Comparison of ENCODE assay signal across 22 mouse cellular contexts in genomic region chr12:84823601-84824000, GRCm38 (mm10). TPM values are rescaled to one million over a fixed set of nuclear protein-coding genes. Genes with fewer than 3 reads are reported as not detected.
A peak's percentile ranks its signal among the peaks of the same experiment; 100 is the strongest.
DNase-seq lines count a peak whose midpoint lies in the region; ATAC-seq and TF ChIP-seq lines count a peak whose summit lies in the region.
"Had no signal": no experiment of that assay in that cellular context is flagged by ENCODE, and none has a peak within 500 bp of the region (broad histone marks: within the 10 kb centered on the region; RNA-seq: fewer than 3 reads in every experiment).

No protein-coding gene starts in this region.

- no peak for TF ChIP-seq POLR2A in lung, adult 2 months (IDR thresholded peaks at IDR 0.05; ENCODE audit: borderline replicate concordance, extremely low read depth, low read depth, low read length)

- no peak overlapping the region for H3K9ac ChIP-seq in embryonic facial prominence, embryonic 13.5 days
- no peak overlapping the region for H3K9ac ChIP-seq in lung, embryonic 16.5 days (ENCODE audit: low read length)
- H3K9ac ChIP-seq in limb, embryonic 15.5 days: no peak overlapping the region
- H3K9ac ChIP-seq: forebrain, embryonic 15.5 days; liver, embryonic 12.5 days; lung, embryonic 14.5 days; midbrain, embryonic 12.5 days; neural tube, embryonic 15.5 days; stomach, embryonic 15.5 days had no signal

- no peak overlapping the region for H3K4me2 ChIP-seq in embryonic facial prominence, embryonic 13.5 days
- H3K4me2 ChIP-seq in lung, embryonic 16.5 days (ENCODE audit: low read depth, low read length): no peak overlapping the region
- no peak overlapping the region for H3K4me2 ChIP-seq in limb, embryonic 15.5 days
- H3K4me2 ChIP-seq: forebrain, embryonic 15.5 days; liver, embryonic 12.5 days; lung, embryonic 14.5 days; midbrain, embryonic 12.5 days; neural tube, embryonic 15.5 days; stomach, embryonic 15.5 days had no signal

- H3K4me1 ChIP-seq in embryonic facial prominence, embryonic 13.5 days: peaks cover 23% of the 10 kb centered on the region
- H3K4me1 ChIP-seq in embryonic facial prominence, embryonic 10.5 days: no peaks in the 10 kb centered on the region
- H3K4me1 ChIP-seq in lung, embryonic 16.5 days (replicated peaks; ENCODE audit: control insufficient read depth, insufficient read depth, low read length): peaks cover 5% of the 10 kb centered on the region; the same call in 1 of the 2 replicates
- no peaks in the 10 kb centered on the region for H3K4me1 ChIP-seq in lung, adult 2 months (ENCODE audit: control insufficient read depth, insufficient read depth, low read length)
- H3K4me1 ChIP-seq in limb, embryonic 15.5 days: peaks cover 25% of the 10 kb centered on the region
- H3K4me1 ChIP-seq: forebrain, embryonic 15.5 days; midbrain, embryonic 12.5 days; stomach, embryonic 15.5 days had no signal

- no peak for ATAC-seq in embryonic facial prominence, embryonic 13.5 days (ENCODE audit: insufficient number of reproducible peaks, insufficient read depth, low FRiP score, low TSS enrichment, low read depth)
- ATAC-seq in lung, embryonic 16.5 days (ENCODE audit: low read depth): 0 out of 2 replicates have a peak, but pooled peaks have one; percentile 23
- ATAC-seq in limb, embryonic 15.5 days (ENCODE audit: insufficient number of reproducible peaks, low FRiP score, low TSS enrichment, low read depth): no peak
- ATAC-seq: CD4-positive, CD25-positive, alpha-beta regulatory T cell, adult 4 months; forebrain, embryonic 15.5 days; liver, embryonic 12.5 days had no signal

- DNase-seq in embryonic facial prominence, embryonic 10.5 days (ENCODE audit: low spot score): no peak
- no peak for DNase-seq in lung, adult 2 months
- peak; percentile 18 to 55 for DNase-seq in heart, adult 9 months (ENCODE audit: low spot score in 2 of 2)
- DNase-seq in frontal cortex, adult 2 months (ENCODE audit: extremely low spot score in 1 of 2, low spot score in 1 of 2): no peak
- DNase-seq in left cerebral cortex, adult 11 months (ENCODE audit: low spot score): no peak
- DNase-seq: cerebellum, adult 18-20 months; gastrocnemius, postnatal 14 days; kidney, adult 18-20 months; lung, embryonic 14.5 days; right cerebral cortex, adult 18-20 months; thymus, adult 18-20 months; thymus, postnatal 36 days had no signal

- no peaks in the 10 kb centered on the region for H3K9me3 ChIP-seq in embryonic facial prominence, embryonic 13.5 days
- H3K9me3 ChIP-seq in embryonic facial prominence, embryonic 10.5 days: no peaks in the 10 kb centered on the region
- H3K9me3 ChIP-seq in lung, embryonic 16.5 days (ENCODE audit: control insufficient read depth, low read length): no peaks in the 10 kb centered on the region
- H3K9me3 ChIP-seq in limb, embryonic 15.5 days: no peaks in the 10 kb centered on the region
- H3K9me3 ChIP-seq: forebrain, embryonic 15.5 days; liver, embryonic 12.5 days; midbrain, embryonic 12.5 days; neural tube, embryonic 15.5 days; stomach, embryonic 15.5 days had no signal

- H3K4me3 ChIP-seq in embryonic facial prominence, embryonic 13.5 days: no peak overlapping the region
- no peak overlapping the region for H3K4me3 ChIP-seq in embryonic facial prominence, embryonic 10.5 days
- no peak overlapping the region for H3K4me3 ChIP-seq in lung, embryonic 16.5 days (ENCODE audit: low read length)
- no peak overlapping the region for H3K4me3 ChIP-seq in lung, adult 2 months (replicated peaks; ENCODE audit: extremely low read depth, low read depth, low read length)
- no peak overlapping the region for H3K4me3 ChIP-seq in limb, embryonic 15.5 days
- H3K4me3 ChIP-seq: forebrain, embryonic 15.5 days; liver, embryonic 12.5 days; midbrain, embryonic 12.5 days; neural tube, embryonic 15.5 days; stomach, embryonic 15.5 days had no signal

- H3K36me3 ChIP-seq in embryonic facial prominence, embryonic 13.5 days: no peaks in the 10 kb centered on the region
- H3K36me3 ChIP-seq in embryonic facial prominence, embryonic 10.5 days (replicated peaks): no peaks in the 10 kb centered on the region
- no peaks in the 10 kb centered on the region for H3K36me3 ChIP-seq in lung, embryonic 16.5 days (ENCODE audit: control insufficient read depth, insufficient read depth, low read length)
- H3K36me3 ChIP-seq in limb, embryonic 15.5 days: no peaks in the 10 kb centered on the region
- H3K36me3 ChIP-seq: forebrain, embryonic 15.5 days; liver, embryonic 12.5 days; midbrain, embryonic 12.5 days; neural tube, embryonic 15.5 days; stomach, embryonic 15.5 days had no signal

- TF ChIP-seq CTCF in lung, adult 2 months (IDR thresholded peaks at IDR 0.05; ENCODE audit: insufficient read depth, low read length): no peak

- H3K27me3 ChIP-seq in embryonic facial prominence, embryonic 13.5 days: no peaks in the 10 kb centered on the region
- H3K27me3 ChIP-seq in embryonic facial prominence, embryonic 10.5 days (replicated peaks; ENCODE audit: low read depth, poor library complexity, severe bottlenecking): no peaks in the 10 kb centered on the region
- no peaks in the 10 kb centered on the region for H3K27me3 ChIP-seq in lung, embryonic 16.5 days (ENCODE audit: control insufficient read depth, insufficient read depth, low read depth, low read length)
- no peaks in the 10 kb centered on the region for H3K27me3 ChIP-seq in limb, embryonic 15.5 days
- H3K27me3 ChIP-seq: forebrain, embryonic 15.5 days; midbrain, embryonic 12.5 days; neural tube, embryonic 15.5 days; stomach, embryonic 15.5 days had no signal

- H3K27ac ChIP-seq in embryonic facial prominence, embryonic 13.5 days: peak overlapping the region; percentile 9; the same call in 1 of the 2 replicates
- no peak overlapping the region for H3K27ac ChIP-seq in embryonic facial prominence, embryonic 10.5 days (replicated peaks)
- H3K27ac ChIP-seq in lung, embryonic 16.5 days (ENCODE audit: low read length): no peak overlapping the region
- peak overlapping the region; percentile 27; the same call in 1 of the 2 replicates for H3K27ac ChIP-seq in limb, embryonic 15.5 days
- H3K27ac ChIP-seq: forebrain, embryonic 15.5 days; kidney, postnatal 0 days; liver, embryonic 12.5 days; midbrain, embryonic 12.5 days; neural tube, embryonic 15.5 days; stomach, embryonic 15.5 days had no signal

- 76% methylated on average over 7 of the region's 7 CpGs for WGBS in embryonic facial prominence, embryonic 13.5 days
- WGBS in embryonic facial prominence, embryonic 10.5 days: 80% methylated on average over 7 of the region's 7 CpGs
- WGBS in lung, embryonic 16.5 days: 53% methylated on average over 7 of the region's 7 CpGs
- 44% methylated on average over 7 of the region's 7 CpGs for WGBS in lung, adult 2 months
- WGBS in limb, embryonic 15.5 days: 44% methylated on average over 7 of the region's 7 CpGs

RNA-seq across cellular contexts. Expression of gene Isca2, which starts 50.5 kb away (rescaled TPM):
- polyA plus RNA-seq in embryonic facial prominence, embryonic 13.5 days (2015; fragmentation: Nextera tagmentation; extraction: Ambion mirVana): 154 and 156 TPM in 2 replicates
- polyA plus RNA-seq in embryonic facial prominence, embryonic 10.5 days (2016; fragmentation: Nextera tagmentation; extraction: Ambion mirVana): 135 and 141 TPM in 2 replicates
- polyA plus RNA-seq in lung, embryonic 16.5 days (2015; fragmentation: Nextera tagmentation; extraction: Ambion mirVana): 133 and 148 TPM in 2 replicates
- polyA plus RNA-seq in lung, adult 2 months (2012; rRNA removed): 28.0 and 34.2 TPM in 2 replicates
- polyA plus RNA-seq in limb, embryonic 15.5 days (2015; fragmentation: Nextera tagmentation; extraction: Ambion mirVana): 113 TPM in 2 replicates
- polyA plus RNA-seq in frontal cortex, adult 2 months (2012; rRNA removed): 87.2 and 90.7 TPM in 2 replicates

RNA-seq across cellular contexts. Expression of gene Npc2, which starts 50.6 kb away (rescaled TPM):
- polyA plus RNA-seq in embryonic facial prominence, embryonic 13.5 days (2015; fragmentation: Nextera tagmentation; extraction: Ambion mirVana): 78.2 and 79.1 TPM in 2 replicates
- 62.8 and 64.4 TPM in 2 replicates for polyA plus RNA-seq in embryonic facial prominence, embryonic 10.5 days (2016; fragmentation: Nextera tagmentation; extraction: Ambion mirVana)
- polyA plus RNA-seq in lung, embryonic 16.5 days (2015; fragmentation: Nextera tagmentation; extraction: Ambion mirVana): 185 and 217 TPM in 2 replicates
- 572 and 1,005 TPM in 2 replicates for polyA plus RNA-seq in lung, adult 2 months (2012; rRNA removed)
- polyA plus RNA-seq in limb, embryonic 15.5 days (2015; fragmentation: Nextera tagmentation; extraction: Ambion mirVana): 72.0 and 76.6 TPM in 2 replicates
- 40.0 and 45.9 TPM in 2 replicates for polyA plus RNA-seq in frontal cortex, adult 2 months (2012; rRNA removed)

RNA-seq across cellular contexts. Expression of gene Ltbp2, which starts 52.7 kb away (rescaled TPM):
- 1.7 and 4.4 TPM in 2 replicates for polyA plus RNA-seq in embryonic facial prominence, embryonic 13.5 days (2015; fragmentation: Nextera tagmentation; extraction: Ambion mirVana)
- 0.12 TPM in 1 of 2 replicates, not detected in the other for polyA plus RNA-seq in embryonic facial prominence, embryonic 10.5 days (2016; fragmentation: Nextera tagmentation; extraction: Ambion mirVana)
- polyA plus RNA-seq in lung, embryonic 16.5 days (2015; fragmentation: Nextera tagmentation; extraction: Ambion mirVana): 18.6 and 19.8 TPM in 2 replicates
- 91.3 and 96.8 TPM in 2 replicates for polyA plus RNA-seq in lung, adult 2 months (2012; rRNA removed)
- 7.1 and 8.7 TPM in 2 replicates for polyA plus RNA-seq in limb, embryonic 15.5 days (2015; fragmentation: Nextera tagmentation; extraction: Ambion mirVana)
- polyA plus RNA-seq in frontal cortex, adult 2 months (2012; rRNA removed): 2.3 and 3.8 TPM in 2 replicates
- polyA plus RNA-seq: CD4-positive, CD25-positive, alpha-beta regulatory T cell, adult 4 months had no signal

Comparison
In these comparisons a context has a peak if more than half of its experiments do, and no peak if none do; other contexts are left out.
1. H3K27ac ChIP-seq: peak in embryonic facial prominence, embryonic 13.5 days (single experiment) and limb, embryonic 15.5 days (single experiment); none in embryonic facial prominence, embryonic 10.5 days (single experiment) and lung, embryonic 16.5 days (single experiment).
2. DNase-seq: peak in heart, adult 9 months (2 of 2); none in embryonic facial prominence, embryonic 10.5 days (single experiment), lung, adult 2 months (single experiment), frontal cortex, adult 2 months (0 of 2) and left cerebral cortex, adult 11 months (single experiment).